Mouse (Mus musculus): Measurements from ENCODE around the gene Gm20388. TPM values are rescaled to one million over a fixed set of nuclear protein-coding genes. Genes with fewer than 3 reads are reported as not detected.

Gm20388 gene
- polyA plus RNA-seq, 1 experiment = 59.3 TPM

DNA sequence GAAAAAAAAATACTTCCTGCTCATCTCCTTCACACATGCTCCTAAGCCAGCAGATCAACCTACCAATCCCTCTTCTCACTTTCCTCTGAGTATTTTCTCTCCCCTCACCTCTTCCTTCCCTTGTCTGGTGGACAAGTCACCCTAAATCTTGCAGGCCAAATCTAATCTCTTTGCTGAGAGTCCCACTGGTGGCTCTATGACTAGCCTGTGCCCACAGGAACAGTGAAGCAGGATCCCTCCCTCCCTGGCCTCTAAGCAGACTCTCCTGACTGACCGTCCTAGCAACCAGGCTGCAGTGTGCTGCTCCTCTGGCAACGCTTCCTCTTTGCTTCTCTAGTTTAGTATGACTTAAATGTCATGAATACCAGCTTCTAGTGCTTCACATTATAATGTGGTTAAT is 3076.6 kb downstream of the Gm20388 start:
- TF ChIP-seq CTCF (IDR thresholded peaks at IDR 0.05; ENCODE audit: borderline replicate concordance, extremely low read depth, insufficient read depth, insufficient read length) = no peak
- no peak for TF ChIP-seq POLR2A (IDR thresholded peaks at IDR 0.05; ENCODE audit: borderline replicate concordance, extremely low read depth, insufficient read depth, insufficient read length, poor library complexity, severe bottlenecking)
- DNase-seq (ENCODE audit: low read depth) = no peak

DNA sequence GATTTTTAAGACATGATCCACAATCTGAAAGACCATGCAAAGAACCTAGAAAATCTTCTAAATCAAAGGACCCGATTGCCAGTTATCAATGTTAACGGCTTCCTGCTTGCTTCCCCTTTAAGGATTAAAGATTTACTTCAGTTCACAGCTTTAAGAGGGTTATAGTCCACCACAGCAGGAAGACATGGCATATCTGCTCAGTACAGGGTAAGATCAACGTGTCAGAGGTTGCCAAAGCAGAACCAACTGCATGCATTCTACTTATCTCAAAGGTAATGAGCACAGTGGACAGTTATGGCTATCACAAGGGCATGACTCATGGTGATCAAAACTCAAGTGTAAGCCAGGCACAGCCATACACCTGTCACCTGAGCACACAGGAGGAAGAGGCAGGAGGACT is 3078.3 kb downstream of the Gm20388 start:
- TF ChIP-seq POLR2A (IDR thresholded peaks at IDR 0.05; ENCODE audit: borderline replicate concordance, extremely low read depth, insufficient read depth, insufficient read length, poor library complexity, severe bottlenecking) (no peak), CTCF (IDR thresholded peaks at IDR 0.05; ENCODE audit: borderline replicate concordance, extremely low read depth, insufficient read depth, insufficient read length) (no peak)
- no peak for DNase-seq (ENCODE audit: low read depth)

DNA sequence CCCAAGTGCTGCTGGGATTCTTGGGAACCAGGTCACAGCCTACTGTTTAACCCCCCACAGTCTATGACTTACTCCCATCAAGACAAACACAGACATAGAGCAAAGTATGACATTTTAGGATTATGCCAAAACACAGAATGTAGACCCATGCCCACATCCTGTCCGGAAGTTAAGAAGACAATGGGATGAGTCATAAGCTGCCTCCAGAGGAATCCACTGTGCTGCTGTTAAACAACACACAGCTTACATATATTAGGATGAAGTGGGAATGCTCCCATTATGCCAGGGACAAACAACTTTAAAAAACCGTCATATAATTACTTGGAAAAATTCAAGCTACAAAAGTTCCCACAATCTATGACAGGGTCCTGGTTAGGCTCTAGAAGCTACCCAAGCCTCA is 3079.3 kb downstream of the Gm20388 start:
- no peak for TF ChIP-seq CTCF (IDR thresholded peaks at IDR 0.05; ENCODE audit: borderline replicate concordance, extremely low read depth, insufficient read depth, insufficient read length)
- no peak for TF ChIP-seq POLR2A (IDR thresholded peaks at IDR 0.05; ENCODE audit: borderline replicate concordance, extremely low read depth, insufficient read depth, insufficient read length, poor library complexity, severe bottlenecking)
- DNase-seq (ENCODE audit: low read depth) = no peak

DNA sequence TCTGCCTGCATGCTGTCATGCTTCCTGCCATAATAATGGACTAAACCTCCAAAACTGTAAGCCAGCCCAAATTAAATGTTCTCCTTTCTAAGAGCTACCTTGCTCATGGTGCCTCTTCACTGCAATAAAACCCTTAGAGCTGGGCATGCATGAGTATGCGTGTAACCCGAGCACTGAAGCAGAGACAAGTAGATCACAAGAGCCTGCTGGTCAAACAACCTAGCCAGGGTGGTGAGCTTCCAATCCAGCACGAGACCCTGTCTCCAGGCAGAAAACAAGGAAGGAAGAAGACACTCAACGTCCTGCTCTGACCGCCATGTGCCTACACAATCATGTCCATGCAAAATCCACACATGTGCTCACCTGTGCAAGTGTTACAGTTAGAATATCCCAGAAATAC is 3080.7 kb downstream of the Gm20388 start:
- DNase-seq (ENCODE audit: low read depth) = no peak
- TF ChIP-seq CTCF (IDR thresholded peaks at IDR 0.05; ENCODE audit: borderline replicate concordance, extremely low read depth, insufficient read depth, insufficient read length) (no peak), POLR2A (IDR thresholded peaks at IDR 0.05; ENCODE audit: borderline replicate concordance, extremely low read depth, insufficient read depth, insufficient read length, poor library complexity, severe bottlenecking) (no peak)

DNA sequence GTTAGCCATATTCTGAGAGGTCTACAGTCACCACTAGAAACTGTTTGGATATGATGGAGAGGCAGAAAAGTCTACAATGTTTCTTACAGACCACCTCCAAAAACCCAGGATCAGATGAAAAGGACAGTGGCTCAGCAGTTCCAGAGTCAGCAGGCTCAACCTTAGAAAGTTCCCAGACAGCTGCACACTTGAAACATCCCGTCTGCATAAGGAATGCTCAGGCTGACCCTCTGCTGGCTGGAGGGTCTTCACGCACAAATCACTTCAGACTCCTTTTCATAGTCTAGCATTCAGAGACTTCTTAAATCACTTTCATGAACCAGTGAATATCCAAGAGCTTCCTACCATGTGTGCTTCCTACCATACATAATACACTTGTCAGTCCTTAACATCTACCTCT is 3081.7 kb downstream of the Gm20388 start:
- DNase-seq (ENCODE audit: low read depth) = no peak
- TF ChIP-seq POLR2A (IDR thresholded peaks at IDR 0.05; ENCODE audit: borderline replicate concordance, extremely low read depth, insufficient read depth, insufficient read length, poor library complexity, severe bottlenecking) = no peak
- no peak for TF ChIP-seq CTCF (IDR thresholded peaks at IDR 0.05; ENCODE audit: borderline replicate concordance, extremely low read depth, insufficient read depth, insufficient read length)

DNA sequence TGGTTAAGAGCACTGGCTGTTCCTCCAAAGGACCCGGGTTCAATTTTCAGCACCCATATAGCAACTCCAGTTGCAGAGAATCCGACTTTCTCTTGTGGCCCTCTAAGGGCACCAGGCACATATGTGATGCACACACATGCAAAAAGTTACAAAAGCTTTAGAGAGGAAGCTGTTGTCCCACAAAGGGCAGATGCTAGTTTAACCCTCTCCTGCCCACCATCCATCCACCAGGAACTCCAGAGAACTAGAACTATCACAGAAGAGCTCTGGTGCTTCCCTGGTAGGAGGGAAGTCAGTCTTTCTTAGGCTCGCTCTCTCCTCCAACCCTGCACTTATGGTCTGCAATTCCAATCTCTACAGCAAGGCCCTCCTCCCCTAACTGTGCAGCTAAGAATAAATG is 3082.4 kb downstream of the Gm20388 start:
- TF ChIP-seq POLR2A (IDR thresholded peaks at IDR 0.05; ENCODE audit: borderline replicate concordance, extremely low read depth, insufficient read depth, insufficient read length, poor library complexity, severe bottlenecking) = no peak
- TF ChIP-seq CTCF (IDR thresholded peaks at IDR 0.05; ENCODE audit: borderline replicate concordance, extremely low read depth, insufficient read depth, insufficient read length) = no peak
- DNase-seq (ENCODE audit: low read depth) = no peak

DNA sequence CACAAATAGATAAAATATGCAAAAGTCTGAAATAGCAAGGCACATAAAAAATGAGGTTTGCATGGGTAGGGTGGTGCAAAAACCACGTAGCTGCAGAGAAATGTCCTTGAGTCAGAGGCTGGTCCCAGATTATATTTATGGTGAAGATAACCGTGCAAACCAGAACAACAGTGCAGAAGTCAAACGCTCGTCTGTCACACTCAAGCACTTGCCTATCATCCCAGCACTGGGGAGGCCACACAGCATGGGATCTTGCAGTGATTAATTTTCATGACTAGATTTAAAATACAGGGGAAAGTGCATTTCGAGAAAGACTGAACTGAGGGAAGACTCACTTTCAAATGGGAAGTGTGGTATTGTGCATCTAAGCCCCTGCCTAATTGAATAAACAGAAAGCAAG is 3083.1 kb downstream of the Gm20388 start:
- TF ChIP-seq POLR2A (IDR thresholded peaks at IDR 0.05; ENCODE audit: borderline replicate concordance, extremely low read depth, insufficient read depth, insufficient read length, poor library complexity, severe bottlenecking) = no peak
- DNase-seq (ENCODE audit: low read depth) = no peak

DNA sequence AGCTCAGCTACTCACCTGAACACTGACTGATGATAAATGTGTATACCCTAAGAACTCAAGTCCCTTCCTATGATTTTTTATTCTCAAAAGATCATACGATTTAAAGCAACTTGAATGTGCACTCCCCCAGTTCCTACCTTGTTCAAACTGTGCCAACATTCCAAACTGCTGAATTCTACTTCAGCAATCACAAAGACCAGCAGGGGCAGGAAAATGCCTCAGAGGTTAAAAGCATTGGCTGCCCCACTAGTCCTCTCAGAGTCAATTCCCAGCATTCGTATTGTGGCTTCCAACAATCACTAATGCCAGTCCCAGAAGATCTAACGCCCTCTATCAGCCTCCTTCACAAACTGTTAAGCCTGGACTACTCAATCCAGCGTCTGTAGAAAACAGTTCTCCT is 3087.3 kb downstream of the Gm20388 start:
- DNase-seq (ENCODE audit: low read depth) = no peak
- TF ChIP-seq CTCF (IDR thresholded peaks at IDR 0.05; ENCODE audit: borderline replicate concordance, extremely low read depth, insufficient read depth, insufficient read length) (no peak), POLR2A (IDR thresholded peaks at IDR 0.05; ENCODE audit: borderline replicate concordance, extremely low read depth, insufficient read depth, insufficient read length, poor library complexity, severe bottlenecking) (no peak)

DNA sequence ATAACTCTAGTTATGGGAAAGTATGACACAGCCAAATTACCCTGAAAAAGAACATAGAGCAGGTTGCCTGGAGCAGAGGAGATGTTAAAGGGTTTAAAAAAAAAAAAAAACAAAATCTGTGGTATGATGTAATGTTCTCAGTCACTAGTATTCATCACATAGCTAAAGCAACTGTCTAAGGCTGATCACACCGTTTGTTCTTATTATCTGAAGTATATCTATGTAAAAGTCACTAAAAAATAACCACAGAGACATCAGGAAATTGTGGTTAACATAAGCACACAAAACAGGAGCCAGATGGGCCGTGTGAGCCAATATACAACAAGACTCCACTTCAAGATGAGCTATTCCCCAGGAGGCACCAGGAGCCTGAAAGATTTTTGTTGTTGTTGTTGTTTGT is 3089.7 kb downstream of the Gm20388 start:
- no peak for TF ChIP-seq CTCF (IDR thresholded peaks at IDR 0.05; ENCODE audit: borderline replicate concordance, extremely low read depth, insufficient read depth, insufficient read length)
- TF ChIP-seq POLR2A (IDR thresholded peaks at IDR 0.05; ENCODE audit: borderline replicate concordance, extremely low read depth, insufficient read depth, insufficient read length, poor library complexity, severe bottlenecking) = no peak
- DNase-seq (ENCODE audit: low read depth) = no peak

DNA sequence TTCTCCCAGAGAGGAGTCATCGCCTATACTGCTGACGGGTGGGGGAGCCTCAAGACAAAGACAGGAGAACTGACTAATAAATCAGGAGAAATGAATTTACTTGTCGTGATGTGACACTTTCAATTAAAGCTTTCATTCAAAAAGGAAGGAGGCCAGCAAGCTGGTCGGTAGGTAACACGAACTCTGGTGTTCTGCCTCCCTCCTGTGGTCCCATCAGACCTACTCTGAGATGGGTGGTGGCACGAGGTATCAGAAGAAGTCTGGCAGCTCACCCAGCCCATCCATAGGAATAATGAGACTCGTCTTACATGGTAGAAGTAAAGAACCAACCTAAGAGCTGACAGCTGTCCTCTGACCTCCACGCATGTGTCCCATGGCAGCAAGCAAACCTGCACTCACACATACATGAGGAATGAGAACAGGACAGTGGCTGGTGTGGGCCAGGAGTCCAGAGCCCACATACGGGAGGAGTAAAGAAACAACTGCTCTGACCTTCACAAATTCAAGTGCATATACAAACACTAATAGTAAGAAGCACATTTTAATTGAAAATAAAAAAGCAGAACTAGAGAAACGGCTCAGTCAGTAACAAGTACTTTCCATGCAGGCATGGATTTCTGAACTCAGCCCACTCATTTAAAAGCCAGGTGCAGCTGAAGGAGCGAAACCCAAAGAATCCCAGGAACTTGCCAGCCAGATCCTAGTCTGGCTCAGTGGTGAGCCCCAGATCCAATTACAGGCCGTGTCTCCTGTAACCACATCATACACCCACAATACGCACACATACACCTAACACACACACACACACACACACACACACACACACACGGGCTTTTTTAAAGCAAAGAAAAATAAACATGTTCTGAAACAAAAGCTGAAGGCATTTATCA is 3093.6 kb downstream of the Gm20388 start:
- DNase-seq (ENCODE audit: low read depth) = no peak
- TF ChIP-seq CTCF (IDR thresholded peaks at IDR 0.05; ENCODE audit: borderline replicate concordance, extremely low read depth, insufficient read depth, insufficient read length) (no peak), POLR2A (IDR thresholded peaks at IDR 0.05; ENCODE audit: borderline replicate concordance, extremely low read depth, insufficient read depth, insufficient read length, poor library complexity, severe bottlenecking) (no peak)

DNA sequence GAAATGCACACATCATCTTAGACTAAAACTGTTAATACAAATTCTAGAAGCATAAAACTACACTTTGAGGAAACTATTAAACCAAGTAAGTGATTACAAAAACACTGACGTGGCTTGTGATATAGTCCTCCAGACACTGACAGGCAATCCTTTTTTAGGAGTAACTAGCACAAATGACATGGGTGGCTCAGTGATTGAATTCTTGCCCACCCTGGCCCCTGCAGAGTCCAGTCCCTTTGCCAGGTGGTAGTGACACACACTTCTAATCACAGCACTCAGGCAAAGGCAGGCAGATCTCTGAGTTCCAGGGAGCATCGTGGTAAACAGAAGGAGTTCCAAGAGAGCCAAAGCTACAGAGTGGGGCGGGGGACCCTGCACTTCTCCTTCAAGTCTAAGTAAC is 3094.7 kb downstream of the Gm20388 start:
- DNase-seq (ENCODE audit: low read depth) = no peak
- TF ChIP-seq CTCF (IDR thresholded peaks at IDR 0.05; ENCODE audit: borderline replicate concordance, extremely low read depth, insufficient read depth, insufficient read length) (no peak), POLR2A (IDR thresholded peaks at IDR 0.05; ENCODE audit: borderline replicate concordance, extremely low read depth, insufficient read depth, insufficient read length, poor library complexity, severe bottlenecking) (no peak)

DNA sequence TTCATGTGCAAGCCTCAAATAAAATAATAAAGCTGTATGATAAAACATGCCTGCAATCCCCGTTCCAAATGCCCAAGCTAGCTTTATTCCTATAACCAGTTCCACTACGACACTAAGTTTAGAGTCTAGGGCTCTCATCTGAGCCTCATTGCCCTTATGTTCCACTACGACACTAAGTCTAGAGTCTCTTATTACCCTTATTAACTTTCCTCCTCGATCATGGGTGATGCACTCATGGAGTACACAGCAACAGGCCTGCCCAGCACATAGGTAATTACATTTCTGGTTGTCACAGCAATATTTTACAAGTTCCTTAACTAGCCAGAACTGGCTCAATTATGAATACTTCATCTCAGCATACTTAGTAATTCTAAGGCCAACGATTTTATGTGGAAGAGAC is 3095.2 kb downstream of the Gm20388 start:
- TF ChIP-seq CTCF (IDR thresholded peaks at IDR 0.05; ENCODE audit: borderline replicate concordance, extremely low read depth, insufficient read depth, insufficient read length) (no peak), POLR2A (IDR thresholded peaks at IDR 0.05; ENCODE audit: borderline replicate concordance, extremely low read depth, insufficient read depth, insufficient read length, poor library complexity, severe bottlenecking) (no peak)
- no peak for DNase-seq (ENCODE audit: low read depth)

All from brain, embryonic 14.5 days (tissue).